Mouse (Mus musculus): ENCODE results near the gene Olfr524.

DNA sequence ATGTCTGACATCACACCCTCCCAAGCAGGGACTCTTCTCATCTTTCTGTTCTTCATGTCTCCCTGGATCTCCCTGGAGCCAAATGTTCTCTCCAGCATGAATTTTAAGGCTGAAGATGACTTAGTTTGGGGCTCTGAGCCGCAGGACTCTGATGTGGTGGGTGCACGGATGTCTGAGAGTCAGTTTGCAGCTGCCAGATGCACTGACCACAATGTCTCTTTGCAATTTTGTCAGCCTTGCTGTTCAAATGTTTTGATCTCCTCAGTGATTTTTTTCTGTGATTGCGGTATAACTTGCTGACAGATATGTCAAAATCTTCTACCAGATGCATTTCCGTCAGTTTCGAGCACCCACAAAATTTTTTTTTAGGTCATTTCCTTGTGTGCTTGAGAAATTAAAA is 8.1 kb upstream of the Olfr524 start:
- TF ChIP-seq CTCF (IDR thresholded peaks at IDR 0.05; ENCODE audit: low read depth) (no peak), EP300 (IDR thresholded peaks at IDR 0.05; ENCODE audit: low read depth) (no peak)

Data from heart, postnatal 0 days (tissue).